Mouse (Mus musculus) MEL (cell line): Measurements from ENCODE around the gene Naaladl2.

Experiments used
- CTCF ChIP-seq, 3 experiments: IDR thresholded peaks in 2 of 3; conservative IDR thresholded peaks in 1 of 3; 2 replicates each; pipeline ENCODE4 v1.5.1; 2011 to 2012; ENCODE audit warnings: low read length in 3 of 3, low read depth in 2 of 3, mild to moderate bottlenecking in 2 of 3, improper control_type of control experiment in 1 of 3, inconsistent platforms in 1 of 3, mixed read lengths in 1 of 3, moderate library complexity in 1 of 3; ENCODE audit not compliant: control insufficient read depth in 1 of 3, insufficient read depth in 1 of 3, poor library complexity in 1 of 3, severe bottlenecking in 1 of 3
- MAZ ChIP-seq: IDR thresholded peaks from 2 replicates; pipeline ENCODE4 v1.6.1; 2012; ENCODE audit warnings: low read depth, mild to moderate bottlenecking, inconsistent platforms, low read length, improper control_type of control experiment
- MEF2A ChIP-seq: IDR thresholded peaks from 2 replicates; pipeline ENCODE4 v1.6.1; 2014; ENCODE audit warnings: low read depth, mild to moderate bottlenecking, inconsistent platforms, low read length, improper control_type of control experiment; ENCODE audit not compliant: poor library complexity, insufficient replicate concordance, severe bottlenecking; ENCODE audit errors: extremely low read depth
- TBP ChIP-seq: IDR thresholded peaks from 2 replicates; pipeline ENCODE4 v1.8.0; 2011; ENCODE audit warnings: low read depth, low read length, improper control_type of control experiment

- TF ChIP-seq MAZ (no peak), MEF2A (no peak), CTCF (IDR thresholded peaks at IDR 0.05 in 2 of 3, conservative IDR thresholded peaks at IDR 0.05 in 1 of 3; ENCODE audit: control insufficient read depth in 1 of 3, insufficient read depth in 1 of 3, low read depth in 2 of 3, low read length in 3 of 3, poor library complexity in 1 of 3, severe bottlenecking in 1 of 3) (no peak), TBP (no peak)
Observed at GRCm38 (mm10) chr3:24440621-24441020, 703.4 kb downstream of the Naaladl2 start.
